Mouse (Mus musculus): ENCODE measurements around the gene Morc2a.

DNA sequence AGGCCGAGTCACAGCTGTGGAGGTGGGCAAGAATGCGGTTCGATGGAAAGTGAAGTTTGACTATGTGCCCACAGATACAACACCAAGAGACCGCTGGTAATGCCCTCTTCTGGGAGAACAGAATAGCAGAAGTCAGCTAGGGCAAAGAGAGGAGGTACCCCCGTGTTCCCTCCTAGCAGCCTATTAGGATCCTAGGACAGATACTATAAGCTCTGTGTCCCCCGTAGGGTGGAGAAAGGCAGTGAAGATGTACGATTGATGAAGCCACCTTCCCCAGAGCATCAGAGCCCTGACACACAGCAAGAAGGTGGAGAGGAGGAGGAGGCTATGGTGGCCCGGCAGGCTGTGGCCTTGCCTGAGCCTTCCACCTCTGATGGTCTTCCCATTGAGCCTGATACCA, 36.4 kb downstream of the Morc2a start:
- TF ChIP-seq POLR2A (IDR thresholded peaks at IDR 0.05; ENCODE audit: insufficient read depth, low read depth, low read length) (no peak), EP300 (IDR thresholded peaks at IDR 0.05; ENCODE audit: insufficient read depth, low read depth, low read length) (no peak)
